ENCODE assay signal across 26 mouse cellular contexts in genomic region chr5:130084271-130084670, GRCm38 (mm10). TPM values are rescaled to one million over a fixed set of nuclear protein-coding genes. Genes with fewer than 3 reads are reported as not detected.
A peak's percentile ranks its signal among the peaks of the same experiment; 100 is the strongest.
DNase-seq lines count a peak whose midpoint lies in the region; ATAC-seq and TF ChIP-seq lines count a peak whose summit lies in the region.
"Had no signal": no experiment of that assay in that cellular context is flagged by ENCODE, and none has a peak within 500 bp of the region (broad histone marks: within the 10 kb centered on the region; RNA-seq: fewer than 3 reads in every experiment).

No protein-coding gene starts in this region.

- no peak overlapping the region for H3K4me3 ChIP-seq in kidney, embryonic 16.5 days (ENCODE audit: low read length)
- H3K4me3 ChIP-seq in lung, embryonic 16.5 days (ENCODE audit: low read length): no peak overlapping the region
- no peak overlapping the region for H3K4me3 ChIP-seq in embryonic fibroblast, embryonic 13.5 days (ENCODE audit: insufficient read depth, low read length)
- H3K4me3 ChIP-seq in hindbrain, embryonic 11.5 days (ENCODE audit: low read depth, low read length): no peak overlapping the region
- H3K4me3 ChIP-seq: heart, embryonic 12.5 days; hindbrain, embryonic 10.5 days; liver, embryonic 15.5 days had no signal

- no peak for TF ChIP-seq CTCF in embryonic fibroblast, embryonic 13.5 days (IDR thresholded peaks at IDR 0.05; ENCODE audit: borderline replicate concordance, insufficient read depth, low read length)

- WGBS in kidney, embryonic 16.5 days: 70% methylated on average over 3 of the region's 3 CpGs
- WGBS in lung, embryonic 16.5 days: 63% methylated on average over 3 of the region's 3 CpGs
- 90% methylated on average over 3 of the region's 3 CpGs for WGBS in hindbrain, embryonic 11.5 days

- no peak for ATAC-seq in kidney, embryonic 16.5 days (ENCODE audit: low FRiP score, low TSS enrichment)
- ATAC-seq in lung, embryonic 16.5 days (ENCODE audit: low read depth): no peak
- no peak for ATAC-seq in hindbrain, embryonic 11.5 days (ENCODE audit: low FRiP score)
- ATAC-seq in erythroblast, adult 5-6 weeks (replicated peaks; ENCODE audit: low FRiP score, poor library complexity, severe bottlenecking): no peak
- ATAC-seq: forebrain, embryonic 16.5 days; hindbrain, postnatal 0 days; midbrain, embryonic 16.5 days had no signal

- H3K4me2 ChIP-seq in kidney, embryonic 16.5 days (replicated peaks; ENCODE audit: low read depth, low read length): no peak overlapping the region
- H3K4me2 ChIP-seq in lung, embryonic 16.5 days (ENCODE audit: low read depth, low read length): no peak overlapping the region
- H3K4me2 ChIP-seq in hindbrain, embryonic 11.5 days (replicated peaks; ENCODE audit: low read depth, low read length): no peak overlapping the region
- H3K4me2 ChIP-seq: heart, embryonic 12.5 days; liver, embryonic 15.5 days had no signal

- peaks cover 6% of the 10 kb centered on the region for H3K9me3 ChIP-seq in kidney, embryonic 16.5 days (ENCODE audit: low read length)
- H3K9me3 ChIP-seq in lung, embryonic 16.5 days (ENCODE audit: control insufficient read depth, low read length): 0 out of 2 replicates have a peak, but pooled peaks cover 2% of the 10 kb centered on the region
- H3K9me3 ChIP-seq in hindbrain, embryonic 11.5 days (ENCODE audit: control insufficient read depth, low read length): no peaks in the 10 kb centered on the region
- H3K9me3 ChIP-seq: liver, embryonic 15.5 days had no signal

- no peak for DNase-seq in kidney, postnatal 14 days
- no peak for DNase-seq in lung, postnatal 25 days (ENCODE audit: low spot score)
- DNase-seq in Muller cell, postnatal 12 days (ENCODE audit: inconsistent ontology term): peak; percentile 31
- no peak for DNase-seq in hindbrain, embryonic 11.5 days (ENCODE audit: low spot score)
- DNase-seq: adrenal gland, postnatal 14 days; B cell, adult 2 months; cerebellum, adult 9-11 months; gastrocnemius, postnatal 14 days; heart, adult 18-20 months; heart, postnatal 10 days; kidney, adult 11 months; kidney, postnatal 10 days; liver had no signal

- peaks cover 8% of the 10 kb centered on the region; the same call in 1 of the 2 replicates for H3K4me1 ChIP-seq in kidney, embryonic 16.5 days (ENCODE audit: insufficient read depth, low read length)
- peaks cover 9% of the 10 kb centered on the region; the same call in 1 of the 2 replicates for H3K4me1 ChIP-seq in lung, embryonic 16.5 days (replicated peaks; ENCODE audit: control insufficient read depth, insufficient read depth, low read length)
- peaks cover 3% of the 10 kb centered on the region; the same call in 1 of the 2 replicates for H3K4me1 ChIP-seq in embryonic fibroblast, embryonic 13.5 days (ENCODE audit: control insufficient read depth, insufficient read depth, low read length)
- H3K4me1 ChIP-seq in hindbrain, embryonic 11.5 days (replicated peaks; ENCODE audit: control insufficient read depth, insufficient read depth, low read length): no peaks in the 10 kb centered on the region

- H3K9ac ChIP-seq in kidney, embryonic 16.5 days (replicated peaks; ENCODE audit: low read length): no peak overlapping the region
- no peak overlapping the region for H3K9ac ChIP-seq in lung, embryonic 16.5 days (ENCODE audit: low read length)
- no peak overlapping the region for H3K9ac ChIP-seq in hindbrain, embryonic 11.5 days (ENCODE audit: low read depth, low read length)
- H3K9ac ChIP-seq: heart, embryonic 12.5 days; liver, embryonic 15.5 days had no signal

- H3K36me3 ChIP-seq in kidney, embryonic 16.5 days (ENCODE audit: insufficient read depth, low read length): peaks cover 6% of the 10 kb centered on the region
- H3K36me3 ChIP-seq in lung, embryonic 16.5 days (ENCODE audit: control insufficient read depth, insufficient read depth, low read length): no peaks in the 10 kb centered on the region
- no peaks in the 10 kb centered on the region; the same call in 1 of the 2 replicates for H3K36me3 ChIP-seq in hindbrain, embryonic 11.5 days (ENCODE audit: control insufficient read depth, insufficient read depth, low read length)
- H3K36me3 ChIP-seq: G1E had no signal

- TF ChIP-seq POLR2A in embryonic fibroblast, embryonic 13.5 days (IDR thresholded peaks at IDR 0.05; ENCODE audit: low read depth, low read length): no peak

- H3K27ac ChIP-seq in kidney, embryonic 16.5 days (ENCODE audit: low read length): peak overlapping the region; percentile 4; the same call in 1 of the 2 replicates
- H3K27ac ChIP-seq in lung, embryonic 16.5 days (ENCODE audit: low read length): peak overlapping the region; percentile 9; the same call in 1 of the 2 replicates
- peak overlapping the region; percentile 85 for H3K27ac ChIP-seq in embryonic fibroblast, embryonic 13.5 days (ENCODE audit: insufficient read depth, low read length)
- H3K27ac ChIP-seq in hindbrain, embryonic 11.5 days (ENCODE audit: low read depth, low read length): no peak overlapping the region
- H3K27ac ChIP-seq: hindbrain, embryonic 10.5 days; liver, embryonic 15.5 days; macrophage had no signal

- no peaks in the 10 kb centered on the region for H3K27me3 ChIP-seq in kidney, embryonic 16.5 days (ENCODE audit: insufficient read depth, low read length)
- no peaks in the 10 kb centered on the region for H3K27me3 ChIP-seq in lung, embryonic 16.5 days (ENCODE audit: control insufficient read depth, insufficient read depth, low read depth, low read length)
- H3K27me3 ChIP-seq in hindbrain, embryonic 11.5 days (ENCODE audit: control insufficient read depth, insufficient read depth, low read length): no peaks in the 10 kb centered on the region
- H3K27me3 ChIP-seq: CH12.LX; heart, embryonic 12.5 days; liver, embryonic 15.5 days had no signal

RNA-seq across cellular contexts. Expression of gene Tpst1, which starts 11.1 kb away (rescaled TPM):
- 67.7 and 70.1 TPM in 2 replicates for polyA plus RNA-seq in kidney, embryonic 16.5 days (2015; fragmentation: Nextera tagmentation; extraction: Ambion mirVana)
- polyA plus RNA-seq in lung, embryonic 16.5 days (2015; fragmentation: Nextera tagmentation; extraction: Ambion mirVana): 56.2 and 58.1 TPM in 2 replicates
- 34.0 and 44.9 TPM in 2 replicates for polyA plus RNA-seq in embryonic fibroblast, embryonic 13.5 days (2011; ENCODE audit: insufficient read length, low read depth, missing spikeins)
- 61.5 and 63.7 TPM in 2 replicates for polyA plus RNA-seq in hindbrain, embryonic 11.5 days (2014; fragmentation: Nextera tagmentation; extraction: Ambion mirVana)
- 7.9 and 14.4 TPM in 2 replicates for total RNA-seq in erythroblast, adult 5-6 weeks (2015; ENCODE audit: low replicate concordance)
- 2.1 and 3.5 TPM in 2 replicates for total RNA-seq in erythroblast, adult 5-6 weeks (2017; ENCODE audit: low replicate concordance)
- polyA plus RNA-seq: G1E had no signal

RNA-seq across cellular contexts. Expression of gene Crcp, which starts 55.2 kb away (rescaled TPM):
- polyA plus RNA-seq in kidney, embryonic 16.5 days (2015; fragmentation: Nextera tagmentation; extraction: Ambion mirVana): 43.7 and 46.2 TPM in 2 replicates
- 37.0 and 41.3 TPM in 2 replicates for polyA plus RNA-seq in lung, embryonic 16.5 days (2015; fragmentation: Nextera tagmentation; extraction: Ambion mirVana)
- polyA plus RNA-seq in embryonic fibroblast, embryonic 13.5 days (2011; ENCODE audit: insufficient read length, low read depth, missing spikeins): 30.8 and 36.5 TPM in 2 replicates
- 42.2 and 44.8 TPM in 2 replicates for polyA plus RNA-seq in hindbrain, embryonic 11.5 days (2014; fragmentation: Nextera tagmentation; extraction: Ambion mirVana)
- 9.2 and 16.5 TPM in 2 replicates for total RNA-seq in erythroblast, adult 5-6 weeks (2015; ENCODE audit: low replicate concordance)
- 18.7 and 21.6 TPM in 2 replicates for total RNA-seq in erythroblast, adult 5-6 weeks (2017; ENCODE audit: low replicate concordance)

RNA-seq across cellular contexts. Expression of gene Asl, which starts 55.2 kb away (rescaled TPM):
- polyA plus RNA-seq in kidney, embryonic 16.5 days (2015; fragmentation: Nextera tagmentation; extraction: Ambion mirVana): 59.2 and 73.9 TPM in 2 replicates
- polyA plus RNA-seq in lung, embryonic 16.5 days (2015; fragmentation: Nextera tagmentation; extraction: Ambion mirVana): 26.1 and 31.2 TPM in 2 replicates
- 32.6 and 41.4 TPM in 2 replicates for polyA plus RNA-seq in embryonic fibroblast, embryonic 13.5 days (2011; ENCODE audit: insufficient read length, low read depth, missing spikeins)
- polyA plus RNA-seq in hindbrain, embryonic 11.5 days (2014; fragmentation: Nextera tagmentation; extraction: Ambion mirVana): 26.0 and 34.1 TPM in 2 replicates
- 1.9 and 11.3 TPM in 2 replicates for total RNA-seq in erythroblast, adult 5-6 weeks (2015; ENCODE audit: low replicate concordance)
- 2.0 and 2.6 TPM in 2 replicates for total RNA-seq in erythroblast, adult 5-6 weeks (2017; ENCODE audit: low replicate concordance)
